Mouse (Mus musculus): ENCODE measurements at regions not wholly inside any gene's neighbourhood (a gene's known extent, or its start where the extent isn't known, plus 50 kb on each side); places are given as distances from the start of the nearest gene placed in this dataset.
A peak's percentile ranks its signal among the peaks of the same experiment; 100 is the strongest.

- no peak for DNase-seq (ENCODE audit: low spot score)
Measured at GRCm38 (mm10) chr9:47350301-47350700, 179.7 kb upstream of the Cadm1 start.

DNA sequence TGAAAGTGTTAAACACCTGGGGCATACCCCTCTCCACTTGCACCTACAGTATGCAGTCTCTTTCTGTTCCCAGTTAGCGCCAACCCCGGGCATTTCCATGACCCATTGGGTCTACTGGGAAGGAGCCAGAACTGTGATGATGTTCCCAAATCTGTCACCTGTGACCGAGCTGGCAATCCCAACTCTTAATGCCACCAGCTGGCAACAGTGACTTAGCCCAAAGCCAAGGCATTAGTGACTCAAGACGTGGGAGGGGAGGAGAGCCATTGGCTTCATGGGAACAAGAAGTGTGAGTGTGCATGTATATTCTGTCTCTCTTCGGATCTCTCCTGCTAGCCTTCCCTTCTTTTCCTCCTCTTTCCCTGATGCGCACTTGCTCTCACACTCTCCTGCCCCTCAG, 178.9 kb upstream of the Cadm1 start:
- no peak for DNase-seq (ENCODE audit: low spot score)

GRCm38 (mm10) chr9:47353017-47353416, 177.0 kb upstream of the Cadm1 start:
- DNase-seq (ENCODE audit: low spot score): no peak

DNA sequence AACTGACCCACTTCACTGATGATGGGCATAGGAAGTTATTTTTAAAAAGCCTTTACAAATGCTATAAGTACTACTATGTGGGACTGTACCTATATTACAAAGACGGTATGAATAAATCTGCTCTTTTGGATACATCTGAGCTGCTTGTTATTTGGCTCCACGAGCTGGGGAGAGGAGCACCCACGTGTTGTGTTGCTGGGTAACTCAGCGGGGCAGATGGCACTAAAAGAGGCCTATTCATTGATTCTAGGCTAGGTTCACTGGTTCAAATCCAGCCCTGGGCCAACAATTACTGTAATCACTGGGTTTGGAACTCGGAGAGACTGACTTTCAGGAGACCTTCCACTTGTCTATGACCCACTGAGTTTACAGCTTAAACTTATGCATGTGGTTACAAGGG, 176.0 kb upstream of the Cadm1 start:
- no peak for DNase-seq (ENCODE audit: low spot score)

DNA sequence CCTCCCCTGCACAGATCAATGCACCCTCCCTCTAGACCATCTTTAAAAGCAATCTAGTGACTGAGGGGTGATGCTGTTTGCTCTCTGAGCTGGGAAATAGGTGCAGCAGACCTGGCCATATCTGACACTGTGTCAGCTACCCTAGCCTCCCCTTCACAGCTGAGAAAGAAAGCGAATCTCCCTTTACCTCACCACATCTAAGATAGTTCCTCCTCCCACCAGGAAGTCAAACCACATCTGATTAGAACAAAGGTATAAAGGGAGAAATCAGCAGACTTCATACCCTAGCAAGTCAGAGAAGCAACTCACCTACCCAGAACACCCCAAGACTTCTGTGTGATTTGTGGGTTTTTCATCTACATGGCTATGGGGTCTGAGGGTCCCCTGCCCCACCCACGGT, 175.6 kb upstream of the Cadm1 start:
- DNase-seq (ENCODE audit: low spot score): no peak

GRCm38 (mm10) chr9:47354866-47355265, 175.1 kb upstream of the Cadm1 start:
- no peak for DNase-seq (ENCODE audit: low spot score)

DNA sequence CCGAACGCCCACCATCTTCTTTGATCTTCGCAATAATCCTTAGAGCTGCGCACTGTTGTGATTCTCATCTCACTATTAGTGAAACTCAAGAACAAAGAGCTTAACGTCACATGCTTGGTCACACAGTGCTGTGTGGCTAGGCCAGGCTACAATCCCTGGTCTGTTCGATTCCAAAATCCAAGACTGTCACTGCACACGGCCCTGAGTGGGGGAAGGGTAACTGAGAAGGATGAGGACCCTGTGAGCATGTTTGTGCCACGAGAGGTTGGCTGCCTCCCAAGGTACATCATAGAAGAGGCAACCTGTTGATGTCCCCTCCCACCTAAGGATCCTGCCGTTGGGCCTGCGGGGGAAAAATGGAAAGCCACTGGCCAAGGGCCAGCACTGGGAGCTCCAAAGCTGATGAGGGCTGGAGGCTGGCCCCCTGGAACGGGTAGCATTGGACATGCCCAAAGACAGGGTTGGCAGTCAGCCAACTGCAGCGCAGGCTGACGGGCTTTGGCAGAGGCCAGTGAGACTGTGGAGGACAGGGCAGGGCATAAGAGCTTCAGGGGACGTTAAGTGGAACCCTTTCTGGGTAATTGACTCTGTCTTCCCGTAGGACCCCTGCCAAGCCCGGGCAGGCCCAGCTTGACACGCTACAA, 172.1 kb upstream of the Cadm1 start:
- peak; percentile 10 for DNase-seq (ENCODE audit: low spot score)

DNA sequence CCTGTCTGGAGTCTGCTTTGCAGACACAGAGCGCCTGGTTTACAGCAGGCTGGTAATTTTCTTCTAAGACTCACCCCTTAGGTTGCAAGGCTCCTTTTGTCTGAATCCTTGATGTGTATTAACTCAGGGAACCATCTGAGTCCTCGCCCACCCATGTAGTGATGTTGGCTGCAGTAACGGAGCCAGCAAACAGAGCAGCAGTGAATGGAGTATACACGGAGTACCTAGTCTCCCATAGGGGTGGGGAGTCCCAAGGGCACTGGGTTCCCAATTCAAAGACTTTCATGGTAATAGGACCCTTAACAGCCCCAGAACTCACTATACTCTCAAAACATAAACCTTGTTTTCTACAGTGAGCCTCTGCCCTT, 171.6 kb upstream of the Cadm1 start:
- DNase-seq (ENCODE audit: low spot score): no peak

DNA sequence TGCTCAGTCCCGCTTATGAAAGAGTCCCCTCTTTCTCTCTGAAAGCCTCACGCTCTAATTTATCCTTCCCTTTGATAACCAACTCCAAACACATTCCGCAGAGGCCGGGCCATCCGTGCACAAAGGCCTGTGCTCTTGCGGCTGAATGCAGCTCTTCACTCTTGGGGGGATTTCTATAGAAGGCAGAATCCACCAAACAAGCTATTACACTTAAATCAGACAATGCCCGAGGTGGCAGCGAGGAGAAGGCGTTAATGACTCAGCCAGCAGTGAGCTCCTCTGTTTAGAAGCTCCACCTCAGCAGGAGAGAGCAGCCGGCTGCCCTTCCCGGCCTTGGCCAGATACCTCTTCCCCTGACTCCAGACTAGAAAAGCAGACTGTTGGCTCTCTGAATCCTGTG, 166.9 kb upstream of the Cadm1 start:
- DNase-seq (ENCODE audit: low spot score): no peak

DNA sequence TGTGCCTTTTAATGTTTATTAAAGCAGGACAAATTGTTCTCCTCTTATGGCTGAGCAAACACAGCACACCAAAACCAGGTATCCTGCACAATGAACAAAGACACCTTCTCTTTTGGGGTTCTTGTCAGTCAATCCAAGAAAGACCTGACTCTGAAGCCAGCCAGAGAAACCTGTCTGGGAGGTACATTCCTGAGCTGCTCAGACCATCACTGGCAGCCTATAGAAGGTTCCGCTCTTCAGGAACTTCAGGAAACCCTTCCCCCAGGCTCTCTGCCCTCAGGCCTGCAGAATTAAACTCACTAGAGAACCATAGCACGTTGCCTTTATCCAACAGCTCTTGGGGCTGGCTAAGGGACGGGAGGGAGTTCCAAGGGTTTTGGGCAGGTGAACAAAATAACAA, 165.2 kb upstream of the Cadm1 start:
- DNase-seq (ENCODE audit: low spot score): no peak

DNA sequence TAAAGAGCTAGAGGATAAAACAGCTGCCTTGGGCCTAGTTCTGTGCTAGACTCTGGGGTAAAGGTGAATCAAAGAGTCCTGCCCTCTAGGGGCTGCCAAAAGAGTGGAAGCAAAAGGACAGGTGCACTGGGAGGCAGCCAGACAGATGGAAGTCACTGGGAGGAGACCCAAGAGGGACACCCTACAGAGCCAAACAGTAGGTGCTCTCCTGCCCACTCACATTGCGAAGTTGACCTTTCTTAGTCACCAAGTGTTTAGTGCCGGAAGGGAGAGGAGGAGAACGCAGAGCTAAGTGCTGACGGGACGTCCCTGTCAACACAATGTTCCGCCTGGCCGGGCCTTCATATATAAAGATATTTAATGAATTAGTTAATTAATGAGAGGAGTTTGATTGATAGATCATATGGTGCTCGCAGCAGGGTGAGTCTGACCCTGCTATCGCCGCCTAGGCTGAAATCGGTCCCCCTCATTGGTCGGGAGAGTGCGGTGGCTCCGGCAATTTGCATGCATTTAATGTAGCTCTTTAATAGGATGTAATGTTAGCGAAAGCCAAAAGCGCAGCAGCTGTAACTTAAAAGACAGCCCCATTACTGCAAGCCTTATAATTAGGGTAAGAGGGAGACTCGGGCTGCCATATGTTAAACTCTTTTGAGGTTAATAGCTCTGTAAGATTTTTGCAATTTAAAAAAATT, 162.6 kb upstream of the Cadm1 start:
- DNase-seq (ENCODE audit: low spot score): no peak

- DNase-seq (ENCODE audit: low spot score): no peak
Measured at GRCm38 (mm10) chr9:47368015-47368901, 161.7 kb upstream of the Cadm1 start.

- peak; percentile 25 for DNase-seq (ENCODE audit: low spot score)
Measured at GRCm38 (mm10) chr9:47372296-47372695, 157.7 kb upstream of the Cadm1 start.

- DNase-seq (ENCODE audit: low spot score): no peak
Measured at GRCm38 (mm10) chr9:47374086-47374485, 155.9 kb upstream of the Cadm1 start.

DNA sequence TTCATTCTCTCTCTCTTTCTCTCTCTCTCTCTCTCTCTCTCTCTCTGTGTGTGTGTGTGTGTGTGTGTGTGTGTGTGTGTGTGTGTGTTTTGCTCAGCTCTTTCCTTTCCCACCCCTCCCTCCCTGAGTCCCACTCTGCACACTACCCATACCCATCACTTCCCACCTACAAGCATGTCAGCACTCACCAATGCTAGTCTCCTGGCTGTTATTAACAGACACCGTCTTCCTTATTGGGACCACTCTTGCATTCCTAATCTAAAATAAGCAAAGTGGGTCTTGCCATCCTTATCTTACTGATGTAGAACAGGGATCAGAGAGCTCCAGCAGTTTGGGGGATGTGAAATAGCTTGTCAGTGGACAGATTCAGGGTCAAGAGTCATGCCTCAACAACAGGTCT, 153.3 kb upstream of the Cadm1 start:
- DNase-seq (ENCODE audit: low spot score): no peak

DNA sequence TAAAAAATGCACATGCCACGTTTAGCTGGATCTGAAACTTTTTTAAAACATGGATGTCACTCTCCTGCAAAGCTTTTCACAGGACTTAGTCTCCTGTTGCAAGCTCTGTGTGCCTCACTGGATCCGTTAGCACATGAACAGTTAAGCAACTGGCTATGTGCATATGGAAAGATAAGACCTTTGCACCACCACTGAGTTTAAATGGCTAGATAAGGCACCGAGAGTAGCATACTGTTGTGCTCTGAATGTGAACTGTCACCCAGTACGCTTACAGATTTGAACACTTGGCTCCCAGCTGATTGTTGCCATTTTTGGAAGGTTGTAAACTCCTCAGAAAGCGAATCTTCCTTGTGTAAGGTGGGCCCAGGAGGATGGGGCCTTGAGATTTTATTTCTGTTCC, 151.4 kb upstream of the Cadm1 start:
- no peak for DNase-seq (ENCODE audit: low spot score)

DNA sequence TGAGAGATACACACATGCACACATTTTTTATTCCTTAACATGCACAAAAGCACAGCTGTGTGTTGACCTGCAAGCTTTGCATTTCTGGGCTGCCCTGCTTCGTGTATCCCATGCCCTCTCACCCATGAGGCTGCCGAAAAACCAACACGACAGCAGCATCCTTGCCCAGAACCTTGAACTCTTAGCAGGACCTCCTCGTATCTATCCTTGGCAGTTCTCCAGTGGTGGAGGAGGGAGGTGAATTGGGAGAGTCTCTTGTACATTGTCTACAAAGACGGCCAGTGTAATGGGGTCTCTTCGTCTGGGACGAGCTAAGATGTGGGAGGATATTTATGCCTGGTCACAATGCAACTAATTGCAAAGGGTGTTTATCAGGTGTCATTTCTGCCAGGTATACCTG, 149.6 kb upstream of the Cadm1 start:
- DNase-seq (ENCODE audit: low spot score): no peak

DNA sequence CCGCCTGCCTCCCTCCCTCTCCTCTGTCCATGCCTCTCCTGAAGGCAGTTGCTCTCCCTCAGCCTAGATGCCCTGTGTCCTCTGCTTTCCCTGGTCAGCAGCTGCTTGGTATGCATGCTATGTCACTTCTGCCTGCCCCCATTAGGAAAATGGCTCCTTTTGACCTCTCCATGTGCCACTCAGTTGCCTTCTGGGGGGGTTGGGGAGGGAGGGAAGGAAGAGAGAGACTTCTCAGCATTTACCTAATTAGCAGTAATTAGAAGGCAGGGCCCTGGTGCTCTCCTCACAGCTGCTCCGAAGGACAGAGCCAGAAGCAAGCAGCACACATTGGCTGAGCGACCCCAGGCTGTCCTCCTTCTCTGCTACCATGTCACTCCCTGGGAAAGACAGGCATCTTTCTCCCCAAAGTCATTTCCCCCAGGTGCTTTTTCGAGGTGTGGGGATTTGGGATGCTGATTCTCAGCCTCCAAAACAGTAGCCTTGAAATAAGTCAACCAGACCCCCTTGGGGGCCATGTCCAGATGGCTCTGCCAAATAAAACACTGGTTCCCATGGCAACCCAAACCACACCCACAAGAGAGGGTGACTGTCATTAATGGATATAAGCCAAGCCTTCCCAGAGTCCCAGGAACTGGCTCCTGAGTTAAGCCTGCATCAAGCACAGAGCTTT, 145.7 kb upstream of the Cadm1 start:
- no peak for DNase-seq (ENCODE audit: low spot score)

- DNase-seq (ENCODE audit: low spot score): no peak
Measured at GRCm38 (mm10) chr9:47386646-47387045, 143.3 kb upstream of the Cadm1 start.

- no peak for DNase-seq (ENCODE audit: low spot score)
Measured at GRCm38 (mm10) chr9:47387221-47387620, 142.8 kb upstream of the Cadm1 start.

DNA sequence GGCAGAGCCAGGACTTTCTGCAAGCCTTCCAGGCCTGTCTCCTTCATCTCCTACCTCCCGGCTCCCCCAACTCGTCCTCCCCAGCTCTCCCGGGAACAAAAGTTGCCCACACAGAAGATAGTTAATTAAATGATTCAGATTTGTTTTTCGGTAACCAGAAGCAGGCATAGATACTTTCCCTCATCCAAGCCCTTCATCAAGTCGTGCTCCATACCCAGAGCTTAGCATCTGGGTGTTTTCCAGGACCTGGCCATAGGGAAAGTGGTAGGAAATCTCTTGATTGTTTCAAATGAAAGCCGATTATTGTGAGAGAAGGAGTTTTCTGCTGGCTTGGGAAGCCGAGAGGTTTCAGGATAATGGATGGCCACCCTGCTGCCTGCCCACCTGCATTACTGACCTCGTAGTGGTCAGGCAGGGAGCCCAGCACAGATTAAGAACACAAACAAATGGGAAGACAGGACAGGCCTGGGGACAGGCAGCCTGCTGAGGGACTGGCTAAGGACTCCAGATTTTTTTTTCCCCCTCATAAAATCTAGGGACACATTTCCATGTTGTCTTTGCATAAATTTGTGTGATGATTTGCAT, 142.2 kb upstream of the Cadm1 start:
- no peak for DNase-seq (ENCODE audit: low spot score)

- DNase-seq (ENCODE audit: low spot score): no peak
Measured at GRCm38 (mm10) chr9:47389901-47390300, 140.1 kb upstream of the Cadm1 start.

Data from lung, postnatal 25 days (tissue).